Mouse (Mus musculus): ENCODE data around the gene Pfkm. TPM values are rescaled to one million over a fixed set of nuclear protein-coding genes. Genes with fewer than 3 reads are reported as not detected.

Pfkm gene
- total RNA-seq, 4 experiments from 2014 or later, result 407 to 459 (median 428) TPM

GRCm38 (mm10) chr15:98170917-98171316 lies 78.5 kb downstream of the Pfkm start:
- no peak for DNase-seq (ENCODE audit: low spot score in 2 of 2)

- DNase-seq (ENCODE audit: low spot score in 2 of 2), result no peak
Measured at GRCm38 (mm10) chr15:98172113-98172512, 79.7 kb downstream of the Pfkm start.

- DNase-seq (ENCODE audit: low spot score in 2 of 2), result peak in 1 of 2 experiments; percentile 89
Measured at GRCm38 (mm10) chr15:98173821-98174220, 81.4 kb downstream of the Pfkm start.

- DNase-seq (ENCODE audit: low spot score in 2 of 2), result no peak
Measured at GRCm38 (mm10) chr15:98177320-98177719, 84.9 kb downstream of the Pfkm start.

- DNase-seq (ENCODE audit: low spot score in 2 of 2), result no peak
Measured at GRCm38 (mm10) chr15:98180567-98181131, 88.3 kb downstream of the Pfkm start.

- peak; percentile 84 to 96 for DNase-seq (ENCODE audit: low spot score in 2 of 2)
Measured at GRCm38 (mm10) chr15:98181132-98181711, 88.8 kb downstream of the Pfkm start.

Other genes with a start within 250 kb of the Pfkm start
- 10 to 100 TPM; 27.7 to 34.7 (median 32.9) TPM for gene Hdac7, start 248.1 kb upstream of the Pfkm start, total RNA-seq (2022)
- 1 to 10 TPM in 1 of 4 experiments, under 1 TPM in 3; 0.36 to 1.4 (median 0.64) TPM for gene Vdr, start 182.0 kb upstream of the Pfkm start, total RNA-seq (2022)
- 10 to 100 TPM; 32.2 to 37.7 (median 34.1) TPM for gene Tmem106c, start 128.4 kb upstream of the Pfkm start, total RNA-seq (2022)
- 1 to 10 TPM; 1.3 to 2.2 (median 1.6) TPM for gene Col2a1, start 87.9 kb upstream of the Pfkm start, total RNA-seq (2022)
- gene Senp1, start 1.2 kb downstream of the Pfkm start, total RNA-seq (2022), result 10 to 100 TPM; 13.2 to 15.3 (median 13.9) TPM
- gene Asb8, start 73.0 kb downstream of the Pfkm start, total RNA-seq (2022), result 10 to 100 TPM; 50.8 to 53.6 (median 51.9) TPM
- 10 to 100 TPM; 16.5 to 18.5 (median 18.2) TPM for gene Ccdc184, start 74.6 kb downstream of the Pfkm start, total RNA-seq (2022)
- gene Olfr288, start 103.0 kb downstream of the Pfkm start, total RNA-seq (2022), result under 1 TPM in 1 of 4 experiments, not detected in 3; 0.37 TPM
- gene Gm44579, start 128.4 kb downstream of the Pfkm start, total RNA-seq (2022), result under 1 TPM in 2 of 4 experiments, not detected in 2; 0.17 to 0.35 TPM
- 1 to 10 TPM; 4.2 to 4.9 (median 4.5) TPM for gene Olfr287, start 128.5 kb downstream of the Pfkm start, total RNA-seq (2022)
- not detected for gene Olfr286, start 141.9 kb downstream of the Pfkm start, total RNA-seq (2022)
- not detected for gene H1fnt, start 164.7 kb downstream of the Pfkm start, total RNA-seq (2022)
- 1 to 10 TPM; 7.4 to 8.3 (median 8.1) TPM for gene Zfp641, start 203.6 kb downstream of the Pfkm start, total RNA-seq (2022)
- not detected for gene Olfr285, start 224.8 kb downstream of the Pfkm start, total RNA-seq (2022)
- not detected for gene Olfr284, start 248.4 kb downstream of the Pfkm start, total RNA-seq (2022)